Mouse (Mus musculus) lung, postnatal 0 days (tissue): ENCODE measurements at regions not wholly inside any gene's neighbourhood (a gene's known extent, or its start where the extent isn't known, plus 50 kb on each side); places are given as distances from the start of the nearest gene placed in this dataset.
A peak's percentile ranks its signal among the peaks of the same experiment; 100 is the strongest.

Experiments
- ATAC-seq: fragments of 200-750 bp; cut with Nextera tagmentation; 2 replicates; pipeline ENCODE4 v1.8.0; 2017; ENCODE audit warnings: moderate library complexity
- DNase-seq: peaks from one replicate; pipeline ENCODE4 v3.0.0-alpha.2; 2016; ENCODE audit warnings: low spot score
- H3K27ac ChIP-seq: fragments of 300-500 bp; sonication (generic); 2 replicates; pipeline ENCODE4 v1.5.1; 2014; ENCODE audit warnings: antibody characterized with exemption, mild to moderate bottlenecking, low read length, mixed read lengths
- H3K27me3 ChIP-seq: fragments of 300-500 bp; sonication (generic); replicated peaks from 2 replicates; pipeline ENCODE4 v1.6.1; 2014; ENCODE audit warnings: low read length, mixed read lengths; ENCODE audit not compliant: insufficient read depth
- H3K36me3 ChIP-seq: fragments of 300-500 bp; sonication (generic); 2 replicates; pipeline ENCODE4 v1.6.1; 2014; ENCODE audit warnings: low read length, mixed read lengths; ENCODE audit not compliant: insufficient read depth
- H3K4me1 ChIP-seq: fragments of 300-500 bp; sonication (generic); 2 replicates; pipeline ENCODE4 v1.6.1; 2014; ENCODE audit warnings: antibody characterized with exemption, low read depth, low read length, mixed read lengths; ENCODE audit not compliant: insufficient read depth
- H3K4me2 ChIP-seq: fragments of 300-500 bp; sonication (generic); replicated peaks from 2 replicates; pipeline ENCODE4 v1.6.1; 2014; ENCODE audit warnings: low read depth, mild to moderate bottlenecking, low read length, moderate library complexity, mixed read lengths
- H3K4me3 ChIP-seq: fragments of 300-500 bp; sonication (generic); 2 replicates; pipeline ENCODE4 v1.5.1; 2014; ENCODE audit warnings: low read depth, low read length
- H3K9ac ChIP-seq: fragments of 300-500 bp; sonication (generic); replicated peaks from 2 replicates; pipeline ENCODE4 v1.6.1; 2014; ENCODE audit warnings: low read depth, mild to moderate bottlenecking
- H3K9me3 ChIP-seq: fragments of 300-500 bp; sonication (generic); 2 replicates; pipeline ENCODE4 v1.6.1; 2016; ENCODE audit warnings: low read length, mixed read lengths
- CTCF ChIP-seq: IDR thresholded peaks from 2 replicates; pipeline ENCODE4 v1.5.1; 2016; ENCODE audit warnings: antibody characterized with exemption, mild to moderate bottlenecking
- EP300 ChIP-seq: IDR thresholded peaks from 2 replicates; pipeline ENCODE4 v1.6.1; 2016; ENCODE audit warnings: antibody characterized with exemption, mild to moderate bottlenecking, control low read depth
- WGBS: fragments of 180-500 bp; shearing (Covaris S2); extraction: QIAGEN DNeasy Blood & Tissue Kit; methylation state at CpG from one replicate; pipeline ENCODE4 v1.1.7; 2014; 5-methylcytosine and 5-hydroxymethylcytosine counted together

- Histone ChIP-seq H3K9me3 (no peaks in the 10 kb centered on the region), H3K4me1 (no peaks in the 10 kb centered on the region), H3K36me3 (no peaks in the 10 kb centered on the region), H3K9ac (no peak overlapping the region), H3K27ac (no peak overlapping the region), H3K4me3 (no peak overlapping the region), H3K4me2 (no peak overlapping the region), H3K27me3 (no peaks in the 10 kb centered on the region)
- WGBS: 58% methylated on average over 8 of the region's 8 CpGs
- DNase-seq (peak; percentile 20), ATAC-seq (no peak)
- TF ChIP-seq EP300 (no peak), CTCF (no peak)
Observed at GRCm38 (mm10) chr5:106164190-106164589, 287.8 kb downstream of the Zfp326 start.

DNA sequence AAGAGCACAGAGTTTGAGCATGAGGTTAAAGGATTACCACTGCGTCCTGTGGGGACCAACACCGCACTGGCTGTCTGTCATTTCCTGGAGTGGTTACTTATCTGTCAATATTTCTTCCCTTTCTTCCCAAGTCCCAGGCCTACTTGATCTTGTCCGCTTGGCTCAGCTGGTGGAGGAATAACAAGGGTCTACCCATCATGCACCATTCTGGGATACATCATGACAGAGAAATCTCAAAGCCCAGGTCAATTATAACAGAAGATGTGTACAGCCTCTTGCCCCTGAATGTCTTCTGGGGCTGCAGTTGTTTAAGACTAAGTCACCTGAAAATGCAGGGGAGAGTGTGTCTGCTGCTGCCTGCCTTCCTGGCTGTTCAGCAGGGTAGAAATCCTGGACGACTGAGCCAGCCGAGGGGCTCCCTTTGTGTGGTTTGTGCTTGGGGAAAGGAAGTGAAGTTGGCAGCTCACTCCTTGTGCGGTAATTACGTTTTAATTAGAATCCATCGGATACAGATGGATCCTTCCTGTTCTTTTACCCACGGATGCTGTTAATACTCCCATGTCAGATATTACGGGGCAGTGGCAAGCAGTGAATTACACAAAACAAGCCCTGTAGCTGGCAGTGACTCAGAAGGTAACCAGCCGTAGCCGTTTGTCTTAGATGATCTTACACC, 286.8 kb downstream of the Zfp326 start:
- H3K36me3 ChIP-seq: no peaks in the 10 kb centered on the region
- no peak overlapping the region for H3K27ac ChIP-seq
- WGBS: 44% methylated on average over 12 of the region's 12 CpGs
- H3K4me3 ChIP-seq: no peak overlapping the region
- H3K4me2 ChIP-seq: no peak overlapping the region
- H3K9me3 ChIP-seq: no peaks in the 10 kb centered on the region
- no peak for TF ChIP-seq CTCF
- no peak for TF ChIP-seq EP300
- H3K27me3 ChIP-seq: no peaks in the 10 kb centered on the region
- ATAC-seq (no peak), DNase-seq (no peak)
- H3K4me1 ChIP-seq: no peaks in the 10 kb centered on the region
- H3K9ac ChIP-seq: no peak overlapping the region

- Histone ChIP-seq H3K4me3 (no peak overlapping the region), H3K9me3 (no peaks in the 10 kb centered on the region), H3K4me1 (no peaks in the 10 kb centered on the region), H3K4me2 (no peak overlapping the region), H3K27me3 (no peaks in the 10 kb centered on the region), H3K9ac (no peak overlapping the region), H3K36me3 (no peaks in the 10 kb centered on the region), H3K27ac (no peak overlapping the region)
- peak; percentile 51 for DNase-seq
- TF ChIP-seq CTCF: no peak
- TF ChIP-seq EP300: peak; percentile 50; the same call in 1 of the 2 replicates
- peak; percentile 75 for ATAC-seq
Observed at GRCm38 (mm10) chr5:106139109-106139508, 262.7 kb downstream of the Zfp326 start.

DNA sequence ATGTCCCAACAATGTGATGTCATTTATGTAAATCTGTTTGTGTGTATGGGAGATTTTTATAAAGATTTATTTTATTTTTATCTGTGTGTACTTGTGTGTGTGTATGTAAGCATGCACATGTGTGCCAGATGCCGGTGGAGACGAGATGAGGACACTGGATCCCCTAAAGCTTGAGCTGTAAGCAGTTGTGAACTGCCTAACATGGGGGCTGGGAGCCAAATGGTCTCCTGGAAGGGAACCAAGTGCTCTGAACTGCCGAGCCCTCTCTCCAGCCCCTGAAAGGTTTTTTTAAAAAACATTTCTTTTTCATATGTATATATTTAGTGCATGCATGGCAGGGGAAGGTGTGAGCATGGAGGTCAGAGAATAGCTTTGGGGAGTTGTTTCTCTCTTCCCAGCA, 246.6 kb downstream of the Zfp326 start:
- 37% methylated on average over 3 of the region's 3 CpGs for WGBS
- H3K4me3 ChIP-seq: no peak overlapping the region
- H3K36me3 ChIP-seq: no peaks in the 10 kb centered on the region
- DNase-seq: no peak
- no peaks in the 10 kb centered on the region for H3K9me3 ChIP-seq
- no peak for TF ChIP-seq EP300
- no peak for TF ChIP-seq CTCF
- H3K27me3 ChIP-seq: no peaks in the 10 kb centered on the region
- no peak for ATAC-seq
- no peak overlapping the region for H3K4me2 ChIP-seq
- H3K27ac ChIP-seq: no peak overlapping the region
- no peaks in the 10 kb centered on the region for H3K4me1 ChIP-seq
- H3K9ac ChIP-seq: no peak overlapping the region

DNA sequence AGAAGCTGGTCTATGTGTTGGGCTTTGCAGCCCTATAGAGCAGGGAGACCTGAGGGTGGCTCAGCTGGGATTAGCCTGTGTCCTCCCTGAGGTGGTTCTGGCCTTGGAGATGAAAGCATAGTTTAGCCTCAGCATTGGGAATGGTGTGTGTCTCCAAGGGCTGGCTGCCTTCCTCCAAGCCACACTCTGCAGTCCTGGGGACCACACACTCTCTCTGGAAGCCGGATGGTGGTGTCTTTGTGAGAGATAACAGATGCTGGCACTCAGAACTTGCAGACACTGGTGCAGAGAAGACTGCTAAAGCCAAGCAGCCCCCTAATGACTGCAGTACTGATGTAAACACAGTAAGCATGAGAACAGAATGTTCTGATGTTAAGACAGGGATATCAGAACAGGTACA, 243.2 kb downstream of the Zfp326 start:
- TF ChIP-seq EP300 (no peak), CTCF (no peak)
- Histone ChIP-seq H3K9me3 (no peaks in the 10 kb centered on the region), H3K36me3 (no peaks in the 10 kb centered on the region), H3K9ac (no peak overlapping the region), H3K27ac (no peak overlapping the region), H3K27me3 (no peaks in the 10 kb centered on the region), H3K4me2 (no peak overlapping the region), H3K4me3 (no peak overlapping the region), H3K4me1 (no peaks in the 10 kb centered on the region)
- peak; percentile 47 for DNase-seq
- WGBS: 40% methylated on average over 1 of the region's 1 CpGs
- ATAC-seq: peak; percentile 65

DNA sequence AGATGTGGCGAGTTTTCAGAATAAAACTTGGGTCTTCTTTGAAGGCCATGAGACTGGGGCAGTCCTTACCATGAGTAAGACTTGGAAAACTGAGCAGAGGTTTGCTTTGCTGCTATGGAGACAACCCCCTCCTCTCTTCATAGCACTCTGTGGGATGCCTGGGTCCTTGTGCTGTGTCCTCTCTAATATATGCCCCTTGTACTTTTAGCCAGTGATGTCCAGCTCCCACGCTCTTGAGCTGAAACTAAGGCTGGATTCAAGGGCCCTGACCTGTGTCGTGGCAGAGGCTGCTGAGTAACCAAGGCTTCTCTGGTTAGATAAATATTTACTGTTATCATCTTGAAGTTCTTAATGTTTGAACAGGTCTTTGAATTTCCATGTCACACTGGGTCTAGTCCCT, 236.8 kb downstream of the Zfp326 start:
- ATAC-seq (no peak), DNase-seq (no peak)
- Histone ChIP-seq H3K4me1 (no peaks in the 10 kb centered on the region), H3K9me3 (no peaks in the 10 kb centered on the region), H3K36me3 (no peaks in the 10 kb centered on the region), H3K4me3 (no peak overlapping the region), H3K27me3 (no peaks in the 10 kb centered on the region), H3K27ac (no peak overlapping the region), H3K4me2 (no peak overlapping the region), H3K9ac (no peak overlapping the region)
- 64% methylated on average over 3 of the region's 3 CpGs for WGBS
- TF ChIP-seq EP300 (no peak), CTCF (no peak)
